31 mouse cellular contexts compared by ENCODE assay signal in genomic region chr12:40387786-40388185, GRCm38 (mm10). TPM values are rescaled to one million over a fixed set of nuclear protein-coding genes. Genes with fewer than 3 reads are reported as not detected.
DNase-seq lines count a peak whose midpoint lies in the region; ATAC-seq and TF ChIP-seq lines count a peak whose summit lies in the region.
"Had no signal": no experiment of that assay in that cellular context is flagged by ENCODE, and none has a peak within 500 bp of the region (broad histone marks: within the 10 kb centered on the region; RNA-seq: fewer than 3 reads in every experiment).

No protein-coding gene starts in this region.

- H3K4me3 ChIP-seq in hindbrain, postnatal 0 days (ENCODE audit: low read length): no peak overlapping the region
- no peak overlapping the region for H3K4me3 ChIP-seq in hindbrain, embryonic 12.5 days
- H3K4me3 ChIP-seq in limb, embryonic 14.5 days (replicated peaks; ENCODE audit: low read length): no peak overlapping the region
- H3K4me3 ChIP-seq: erythroblast, embryonic 14.5 days; midbrain, embryonic 15.5 days had no signal

- peak; percentile 32 to 49 for DNase-seq in cerebellum, postnatal 10 days
- DNase-seq in cerebellum, postnatal 25 days: no peak
- peak; percentile 26 for DNase-seq in hindbrain, postnatal 0 days (ENCODE audit: low spot score)
- peak; percentile 26 for DNase-seq in left cerebral cortex, postnatal 4 days
- DNase-seq in left cerebral cortex, postnatal 36 days (ENCODE audit: low spot score in 2 of 2): no peak
- no peak for DNase-seq in limb, embryonic 14.5 days (ENCODE audit: low spot score)
- DNase-seq in ovary, adult 18-20 months (ENCODE audit: low spot score): no peak
- DNase-seq: adrenal gland, adult 8-10 months; cerebellum, adult 2 months; cerebellum, postnatal 36 days; embryo, embryonic 11 days; gastrocnemius, postnatal 25 days; heart, adult 18-20 months; heart, postnatal 36 days; layer of hippocampus, postnatal 36 days; liver; lung, adult 2 months; lung, postnatal 10 days; thymus, adult 2 months; thymus, postnatal 36 days had no signal

- 0 out of 2 replicates have a peak, but pooled peaks have one; percentile 38 for ATAC-seq in hindbrain, postnatal 0 days
- ATAC-seq in hindbrain, embryonic 12.5 days (ENCODE audit: low FRiP score): no peak
- no peak for ATAC-seq in limb, embryonic 14.5 days (ENCODE audit: low FRiP score, low read depth)
- ATAC-seq: activated CD4-positive, CD25-positive, alpha-beta regulatory T cell, adult 4 months; forebrain, embryonic 16.5 days; midbrain, embryonic 15.5 days had no signal

- intact Hi-C loops in left cerebral cortex, postnatal 4 days (cut with DNase I): no loop called here
- intact Hi-C loops in left cerebral cortex, postnatal 36 days (cut with DNase I): no loop called here

- no peaks in the 10 kb centered on the region for H3K36me3 ChIP-seq in hindbrain, postnatal 0 days (ENCODE audit: insufficient read depth, low read length)
- no peaks in the 10 kb centered on the region for H3K36me3 ChIP-seq in hindbrain, embryonic 12.5 days
- H3K36me3 ChIP-seq in limb, embryonic 14.5 days (ENCODE audit: control insufficient read depth, insufficient read depth, low read length): no peaks in the 10 kb centered on the region
- H3K36me3 ChIP-seq: midbrain, embryonic 15.5 days had no signal

- no peaks in the 10 kb centered on the region for H3K27me3 ChIP-seq in hindbrain, postnatal 0 days (ENCODE audit: insufficient read depth, low read length)
- H3K27me3 ChIP-seq in hindbrain, embryonic 12.5 days: no peaks in the 10 kb centered on the region
- no peaks in the 10 kb centered on the region for H3K27me3 ChIP-seq in limb, embryonic 14.5 days (ENCODE audit: control insufficient read depth, insufficient read depth, low read length)
- H3K27me3 ChIP-seq: CH12.LX; midbrain, embryonic 15.5 days had no signal

- TF ChIP-seq CTCF in hindbrain, postnatal 0 days (IDR thresholded peaks at IDR 0.05; ENCODE audit: low read depth): no peak

- no peak overlapping the region for H3K27ac ChIP-seq in hindbrain, postnatal 0 days
- H3K27ac ChIP-seq in hindbrain, embryonic 12.5 days: no peak overlapping the region
- H3K27ac ChIP-seq in limb, embryonic 14.5 days (replicated peaks; ENCODE audit: low read depth, low read length): no peak overlapping the region
- H3K27ac ChIP-seq: hindbrain, embryonic 14.5 days; liver, embryonic 14.5 days; macrophage; midbrain, embryonic 15.5 days had no signal

- H3K4me1 ChIP-seq in hindbrain, postnatal 0 days (ENCODE audit: insufficient read depth, low read length): no peaks in the 10 kb centered on the region
- peaks cover 3% of the 10 kb centered on the region; the same call in 1 of the 2 replicates for H3K4me1 ChIP-seq in hindbrain, embryonic 12.5 days
- no peaks in the 10 kb centered on the region for H3K4me1 ChIP-seq in limb, embryonic 14.5 days (ENCODE audit: control insufficient read depth, insufficient read depth, low read length)
- H3K4me1 ChIP-seq: midbrain, embryonic 15.5 days had no signal

- no peak overlapping the region for H3K4me2 ChIP-seq in hindbrain, postnatal 0 days (ENCODE audit: low read depth, low read length)
- no peak overlapping the region for H3K4me2 ChIP-seq in hindbrain, embryonic 12.5 days (replicated peaks)
- 0 out of 2 replicates have a peak overlapping the region, but pooled peaks have one; percentile 6 for H3K4me2 ChIP-seq in limb, embryonic 14.5 days (replicated peaks; ENCODE audit: low read depth, low read length, severe bottlenecking)
- H3K4me2 ChIP-seq: heart, embryonic 11.5 days; hindbrain, embryonic 14.5 days; midbrain, embryonic 15.5 days had no signal

- TF ChIP-seq POLR2A in limb, embryonic 14.5 days (IDR thresholded peaks at IDR 0.05; ENCODE audit: borderline replicate concordance, extremely low read depth, insufficient read depth, insufficient read length): no peak

- WGBS in hindbrain, postnatal 0 days: 52% methylated on average over 5 of the region's 5 CpGs
- WGBS in hindbrain, embryonic 12.5 days: 75% methylated on average over 5 of the region's 5 CpGs
- WGBS in limb, embryonic 14.5 days: 58% methylated on average over 5 of the region's 5 CpGs

- H3K9ac ChIP-seq in hindbrain, postnatal 0 days (replicated peaks; ENCODE audit: low read length): no peak overlapping the region
- H3K9ac ChIP-seq in hindbrain, embryonic 12.5 days: no peak overlapping the region
- H3K9ac ChIP-seq in limb, embryonic 14.5 days (ENCODE audit: low read depth, low read length, severe bottlenecking): no peak overlapping the region
- H3K9ac ChIP-seq: hindbrain, embryonic 14.5 days; liver, embryonic 14.5 days; midbrain, embryonic 15.5 days had no signal

- no peaks in the 10 kb centered on the region for H3K9me3 ChIP-seq in hindbrain, postnatal 0 days (ENCODE audit: low read length)
- no peaks in the 10 kb centered on the region for H3K9me3 ChIP-seq in hindbrain, embryonic 12.5 days (replicated peaks)
- no peaks in the 10 kb centered on the region for H3K9me3 ChIP-seq in limb, embryonic 14.5 days (ENCODE audit: control insufficient read depth, low read length)
- H3K9me3 ChIP-seq: midbrain, embryonic 15.5 days had no signal

RNA-seq across cellular contexts. Expression of gene Zfp277, which starts 57.9 kb away (rescaled TPM):
- 21.6 and 24.6 TPM in 2 replicates for total RNA-seq in hindbrain, postnatal 0 days (2014; rRNA removed)
- polyA plus RNA-seq in hindbrain, postnatal 0 days (2015; fragmentation: Nextera tagmentation; extraction: Ambion mirVana): 31.1 and 32.9 TPM in 2 replicates
- 32.3 and 33.8 TPM in 2 replicates for polyA plus RNA-seq in hindbrain, embryonic 12.5 days (2016; fragmentation: Nextera tagmentation; extraction: Ambion mirVana)
- total RNA-seq in left cerebral cortex, postnatal 4 days (2021): 10 to 100 TPM; 21.4 to 23.6 TPM
- total RNA-seq in left cerebral cortex, postnatal 36 days (2021): 10 to 100 TPM; 16.6 to 20.1 TPM
- 18.3 and 22.0 TPM in 2 replicates for polyA plus RNA-seq in limb, embryonic 14.5 days (2012; rRNA removed)
- 40.7 and 41.9 TPM in 2 replicates for polyA plus RNA-seq in limb, embryonic 14.5 days (2014; fragmentation: Nextera tagmentation; extraction: Ambion mirVana)

RNA-seq across cellular contexts. Expression of gene Dock4, which starts 58.0 kb away (rescaled TPM):
- total RNA-seq in hindbrain, postnatal 0 days (2014; rRNA removed): 25.9 and 30.7 TPM in 2 replicates
- polyA plus RNA-seq in hindbrain, postnatal 0 days (2015; fragmentation: Nextera tagmentation; extraction: Ambion mirVana): 16.4 and 16.7 TPM in 2 replicates
- 42.5 and 45.0 TPM in 2 replicates for polyA plus RNA-seq in hindbrain, embryonic 12.5 days (2016; fragmentation: Nextera tagmentation; extraction: Ambion mirVana)
- total RNA-seq in left cerebral cortex, postnatal 4 days (2021): 10 to 100 TPM; 61.4 to 62.9 TPM
- 10 to 100 TPM; 81.1 to 99.7 TPM for total RNA-seq in left cerebral cortex, postnatal 36 days (2021)
- polyA plus RNA-seq in limb, embryonic 14.5 days (2012; rRNA removed): 7.7 and 9.0 TPM in 2 replicates
- 12.2 and 15.0 TPM in 2 replicates for polyA plus RNA-seq in limb, embryonic 14.5 days (2014; fragmentation: Nextera tagmentation; extraction: Ambion mirVana)
- total RNA-seq: megakaryocyte-erythroid progenitor cell, adult 5-6 weeks had no signal

Comparison
In these comparisons a context has a peak if more than half of its experiments do, and no peak if none do; other contexts are left out.
1. DNase-seq: peak in cerebellum, postnatal 10 days (2 of 2), hindbrain, postnatal 0 days (single experiment) and left cerebral cortex, postnatal 4 days (single experiment); none in cerebellum, postnatal 25 days (0 of 2), left cerebral cortex, postnatal 36 days (0 of 2), limb, embryonic 14.5 days (single experiment) and ovary, adult 18-20 months (single experiment).